Mouse (Mus musculus) CH12.LX (cell line): ENCODE measurements at regions not wholly inside any gene's neighbourhood (a gene's known extent, or its start where the extent isn't known, plus 50 kb on each side); places are given as distances from the start of the nearest gene placed in this dataset.

Experiments
- DNase-seq: peaks from one replicate; pipeline ENCODE4 v3.0.0-alpha.2; 2013; ENCODE audit errors: extremely low read depth
- H3K27ac ChIP-seq: 2 replicates; pipeline ENCODE4 v1.5.1; 2012; ENCODE audit warnings: low read depth, mild to moderate bottlenecking, control low read depth, moderate library complexity; ENCODE audit not compliant: insufficient read depth
- H3K27me3 ChIP-seq: replicated peaks from 2 replicates; pipeline ENCODE3; 2012; ENCODE audit warnings: inconsistent platforms
- H3K36me3 ChIP-seq, 2 experiments: replicated peaks in 1 of 2; 2 replicates each; pipeline versions ENCODE3 to v1.6.1; 2012; ENCODE audit warnings: inconsistent platforms in 1 of 2, low read length in 1 of 2, mild to moderate bottlenecking in 1 of 2, mixed read lengths in 1 of 2, moderate library complexity in 1 of 2; ENCODE audit not compliant: control insufficient read depth in 1 of 2, insufficient read depth in 1 of 2
- H3K4me1 ChIP-seq, 2 experiments: 2 replicates each; pipeline ENCODE4 v1.6.1; 2012; ENCODE audit warnings: inconsistent platforms in 1 of 2, moderate library complexity in 1 of 2; ENCODE audit not compliant: insufficient read depth in 2 of 2, control insufficient read depth in 1 of 2
- H3K4me2 ChIP-seq: 2 replicates; pipeline ENCODE4 v1.6.1; 2012; ENCODE audit warnings: low read depth, mild to moderate bottlenecking, control low read depth; ENCODE audit not compliant: poor library complexity, insufficient read depth, severe bottlenecking
- H3K4me3 ChIP-seq, 3 experiments: fragments of 150-350 bp in 1 of 3; sonication (generic) in 1 of 3; replicated peaks in 1 of 3; 2 replicates each; pipeline versions ENCODE3 to v1.5.1; 2011 to 2012; ENCODE audit warnings: low read depth in 2 of 3, low read length in 2 of 3, mild to moderate bottlenecking in 2 of 3, moderate library complexity in 2 of 3, control low read depth in 1 of 3, improper control_type of control experiment in 1 of 3, inconsistent platforms in 1 of 3, mixed read lengths in 1 of 3; ENCODE audit not compliant: poor library complexity in 1 of 3
- H3K79me2 ChIP-seq: replicated peaks from 2 replicates; pipeline ENCODE4 v1.6.1; 2012; ENCODE audit warnings: mild to moderate bottlenecking, moderate library complexity; ENCODE audit not compliant: control insufficient read depth, poor library complexity, insufficient read depth, severe bottlenecking; ENCODE audit errors: extremely low read depth
- H3K9ac ChIP-seq: 2 replicates; pipeline ENCODE4 v1.6.1; 2012; ENCODE audit warnings: low read depth, mild to moderate bottlenecking, control low read depth, moderate library complexity; ENCODE audit not compliant: insufficient read depth
- H3K9me3 ChIP-seq: replicated peaks from 2 replicates; pipeline ENCODE3; 2012; ENCODE audit warnings: low read length, inconsistent platforms, mixed read lengths
- BHLHE40 ChIP-seq: IDR thresholded peaks from 2 replicates; pipeline ENCODE4 v1.6.1; 2011; ENCODE audit warnings: mild to moderate bottlenecking, low read depth, low read length, improper control_type of control experiment
- CHD2 ChIP-seq: IDR thresholded peaks from 2 replicates; pipeline ENCODE4 v1.6.1; 2011; ENCODE audit warnings: low read length, improper control_type of control experiment
- ETS1 ChIP-seq: conservative IDR thresholded peaks from 2 replicates; pipeline ENCODE4 v1.6.1; 2012; ENCODE audit warnings: low read depth, mild to moderate bottlenecking, inconsistent platforms, low read length, improper control_type of control experiment, moderate library complexity
- GABPA ChIP-seq: IDR thresholded peaks from 2 replicates; pipeline ENCODE4 v1.6.1; 2012; ENCODE audit warnings: low read depth, low read length, improper control_type of control experiment, inconsistent platforms; ENCODE audit not compliant: insufficient replicate concordance
- JUND ChIP-seq: conservative IDR thresholded peaks from 2 replicates; pipeline ENCODE4 v1.6.1; 2011; ENCODE audit warnings: low read depth, low read length, improper control_type of control experiment
- MAFK ChIP-seq: IDR thresholded peaks from 2 replicates; pipeline ENCODE4 v1.6.1; 2011; ENCODE audit warnings: low read length, improper control_type of control experiment; ENCODE audit not compliant: insufficient replicate concordance
- MAX ChIP-seq: IDR thresholded peaks from 2 replicates; pipeline ENCODE4 v1.6.1; 2011; ENCODE audit warnings: low read length, improper control_type of control experiment
- MAZ ChIP-seq: IDR thresholded peaks from 2 replicates; pipeline ENCODE4 v1.6.1; 2012; ENCODE audit warnings: low read depth, mild to moderate bottlenecking, inconsistent platforms, low read length, improper control_type of control experiment, moderate library complexity
- MEF2A ChIP-seq: IDR thresholded peaks from 2 replicates; pipeline ENCODE4 v1.6.1; 2014; ENCODE audit warnings: low read depth, mild to moderate bottlenecking, inconsistent platforms, low read length, improper control_type of control experiment, borderline replicate concordance
- MXI1 ChIP-seq: IDR thresholded peaks from 2 replicates; pipeline ENCODE4 v1.6.1; 2011; ENCODE audit warnings: mild to moderate bottlenecking, low read depth, low read length, improper control_type of control experiment
- NELFE ChIP-seq: IDR thresholded peaks from 2 replicates; pipeline ENCODE4 v1.6.1; 2011; ENCODE audit warnings: low read depth, low read length, improper control_type of control experiment
- PAX5 ChIP-seq: IDR thresholded peaks from 2 replicates; pipeline ENCODE4 v1.6.1; 2012; ENCODE audit warnings: low read length, inconsistent platforms, mixed read lengths
- SIN3A ChIP-seq: IDR thresholded peaks from 2 replicates; pipeline ENCODE4 v1.6.1; 2012; ENCODE audit warnings: low read length, improper control_type of control experiment, inconsistent platforms
- TBP ChIP-seq: conservative IDR thresholded peaks from 2 replicates; pipeline ENCODE4 v1.6.1; 2011; ENCODE audit warnings: low read depth, low read length, improper control_type of control experiment
- TCF12 ChIP-seq: IDR thresholded peaks from 2 replicates; pipeline ENCODE4 v1.6.1; 2014; ENCODE audit warnings: low read depth, mild to moderate bottlenecking, inconsistent platforms, low read length, improper control_type of control experiment
- UBTF ChIP-seq: IDR thresholded peaks from 2 replicates; pipeline ENCODE4 v1.6.1; 2012; ENCODE audit warnings: low read depth, mild to moderate bottlenecking, inconsistent platforms, low read length, improper control_type of control experiment, moderate library complexity
- USF2 ChIP-seq: conservative IDR thresholded peaks from 2 replicates; pipeline ENCODE4 v1.6.1; 2011; ENCODE audit warnings: low read depth, low read length, improper control_type of control experiment
- ZC3H11A ChIP-seq: IDR thresholded peaks from 2 replicates; pipeline ENCODE4 v1.6.1; 2012; ENCODE audit warnings: low read depth, mild to moderate bottlenecking, inconsistent platforms, low read length, improper control_type of control experiment
- ZMIZ1 ChIP-seq: IDR thresholded peaks from 2 replicates; pipeline ENCODE4 v1.6.1; 2012; ENCODE audit warnings: low read depth, mild to moderate bottlenecking, inconsistent platforms, low read length, improper control_type of control experiment
- dilution Hi-C: fragments of 300-500 bp; cut with MboI; formaldehyde crosslinking; loops from 2 replicates; pipeline ENCODE4 v1.14.3; 2020; ENCODE audit warnings: low sequenced_read_pairs; ENCODE audit not compliant: extremely low pct_unique_long_range_greater_than_20kb, extremely low pct_ligation_motif_present
- in situ Hi-C: fragments of 300-500 bp; cut with MboI; formaldehyde crosslinking; loops from 3 replicates; pipeline ENCODE4 v1.14.3; 2019; ENCODE audit warnings: low sequenced_read_pairs, low pct_ligation_motif_present, low pct_unique_long_range_greater_than_20kb, mixed read lengths

DNA sequence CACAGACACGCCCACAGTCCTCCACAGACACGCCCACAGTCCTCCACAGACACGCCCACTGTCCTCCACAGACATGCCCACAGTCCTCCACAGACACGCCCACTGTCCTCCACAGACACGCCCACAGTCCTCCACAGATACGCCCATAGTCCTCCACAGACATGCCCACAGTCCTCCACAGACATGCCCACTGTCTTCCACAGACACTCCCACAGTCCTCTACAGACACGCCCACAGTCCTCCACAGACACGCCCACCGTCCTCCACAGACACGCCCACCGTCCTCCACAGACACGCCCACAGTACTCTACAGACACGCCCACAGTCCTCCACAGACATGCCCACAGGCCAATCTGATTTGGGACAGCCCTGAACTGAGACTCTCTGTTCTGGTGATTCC is 187.6 kb upstream of the Ajap1 start:
- no peaks in the 10 kb centered on the region for H3K79me2 ChIP-seq
- no peak overlapping the region for H3K27ac ChIP-seq
- dilution Hi-C loops: no loop called here
- no peak overlapping the region for H3K4me3 ChIP-seq
- H3K4me1 ChIP-seq: no peaks in the 10 kb centered on the region
- no peak for TF ChIP-seq TBP
- TF ChIP-seq TCF12: no peak
- no peak for TF ChIP-seq MAZ
- TF ChIP-seq MAX: no peak
- no peak for TF ChIP-seq MXI1
- no peak for TF ChIP-seq PAX5
- no peak for TF ChIP-seq MAFK
- no peak for TF ChIP-seq USF2
- no peak for TF ChIP-seq ETS1
- peaks cover 76% of the 10 kb centered on the region for H3K9me3 ChIP-seq
- no peak for DNase-seq
- H3K36me3 ChIP-seq: no peaks in the 10 kb centered on the region
- no peak overlapping the region for H3K4me2 ChIP-seq
- in situ Hi-C loops: no loop called here
- H3K9ac ChIP-seq: no peak overlapping the region
- no peaks in the 10 kb centered on the region for H3K27me3 ChIP-seq

DNA sequence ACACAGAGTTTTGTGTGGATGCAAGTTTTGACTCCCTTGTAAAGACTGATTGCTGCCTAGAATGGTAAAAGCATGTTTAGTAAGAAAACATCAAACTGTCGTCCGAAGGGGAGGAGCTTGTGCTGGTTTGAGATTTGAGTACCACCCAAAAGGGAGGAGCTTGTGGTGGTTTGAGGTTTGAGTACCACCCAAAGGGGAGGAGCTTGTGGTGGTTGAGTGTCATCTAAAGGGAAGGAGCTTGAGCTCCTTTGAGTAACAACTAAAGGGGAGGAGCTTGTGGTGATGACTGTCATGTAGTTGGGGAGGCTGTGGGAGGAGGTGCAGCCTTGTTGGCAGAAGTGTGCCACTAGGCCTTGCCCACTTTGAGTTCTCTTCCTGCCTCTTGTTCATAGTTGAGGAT is 192.8 kb upstream of the Ajap1 start:
- H3K27me3 ChIP-seq: no peaks in the 10 kb centered on the region
- in situ Hi-C loops (no loop called here), dilution Hi-C loops (no loop called here)
- no peak overlapping the region for H3K27ac ChIP-seq
- no peaks in the 10 kb centered on the region for H3K4me1 ChIP-seq
- no peak overlapping the region for H3K4me2 ChIP-seq
- H3K79me2 ChIP-seq: no peaks in the 10 kb centered on the region
- H3K4me3 ChIP-seq: no peak overlapping the region
- peaks cover 77% of the 10 kb centered on the region for H3K9me3 ChIP-seq
- no peak for DNase-seq
- TF ChIP-seq SIN3A (no peak), ZMIZ1 (no peak), TBP (no peak), BHLHE40 (no peak), MAX (no peak), JUND (no peak), GABPA (no peak), UBTF (no peak), USF2 (no peak), ZC3H11A (no peak), CHD2 (no peak), NELFE (no peak), MEF2A (no peak)
- TF ChIP-seq, all 38 proteins: peak for 0
- H3K9ac ChIP-seq: no peak overlapping the region
- no peaks in the 10 kb centered on the region for H3K36me3 ChIP-seq
